Mouse (Mus musculus) megakaryocyte progenitor cell, adult 5-6 weeks (primary cell): ENCODE results near the gene Stac. TPM values are rescaled to one million over a fixed set of nuclear protein-coding genes. Genes with fewer than 3 reads are reported as not detected.

Experiments used
- ATAC-seq: replicated peaks from 2 replicates; pipeline ENCODE4 v1.8.0; 2016; ENCODE audit warnings: mild to moderate bottlenecking, moderate TSS enrichment, inconsistent platforms; ENCODE audit not compliant: poor library complexity
- total RNA-seq, 2 experiments: library from RNA; stranded (forward) in 1 of 2; stranded (reverse) in 1 of 2; fragments of 157-497, 149-512 nt in 1 of 2; fragments of 200-1000 nt in 1 of 2; gene quantifications; 2 replicates each; pipeline versions ENCODE4 v1.2.3 to v1.2.4; 2015 to 2017

Gene Stac
- total RNA-seq, 2 experiments from 2014 or later = not detected

- no peak for ATAC-seq
Observed at GRCm38 (mm10) chr9:111522226-111522625, 167.9 kb downstream of the Stac start.

GRCm38 (mm10) chr9:111515536-111515935 is 174.6 kb downstream of the Stac start:
- no peak for ATAC-seq

- no peak for ATAC-seq
Observed at GRCm38 (mm10) chr9:111514586-111515473, 175.3 kb downstream of the Stac start.
